Mouse (Mus musculus) bone marrow macrophage, adult 2 months (primary cell): Measurements from ENCODE around the gene 9930021J03Rik. TPM values are rescaled to one million over a fixed set of nuclear protein-coding genes. Genes with fewer than 3 reads are reported as not detected.

Experiments used
- H3K27ac ChIP-seq: 2 replicates; pipeline ENCODE4 v1.5.1; 2012; ENCODE audit warnings: low read depth, low read length; ENCODE audit not compliant: insufficient read depth
- H3K4me1 ChIP-seq: 2 replicates; pipeline ENCODE4 v1.6.1; 2012; ENCODE audit warnings: low read length; ENCODE audit not compliant: control insufficient read depth, insufficient read depth
- H3K4me3 ChIP-seq: 2 replicates; pipeline ENCODE4 v1.5.1; 2012; ENCODE audit warnings: mild to moderate bottlenecking, low read length, moderate library complexity; ENCODE audit not compliant: insufficient read depth
- CTCF ChIP-seq: IDR thresholded peaks from 2 replicates; pipeline ENCODE4 v1.5.1; 2012; ENCODE audit warnings: low read depth, mild to moderate bottlenecking, low read length, moderate library complexity
- POLR2A ChIP-seq: IDR thresholded peaks from 2 replicates; pipeline ENCODE4 v1.6.1; 2012; ENCODE audit warnings: mild to moderate bottlenecking, low read depth, low read length, borderline replicate concordance
- polyA plus RNA-seq: library from polyadenylated mRNA; stranded (reverse); fragments of >200 nt; gene quantifications from 2 replicates; pipeline ENCODE4 v1.2.4, GENCODE M21; 2012; ENCODE audit not compliant: missing spikeins, insufficient read depth, insufficient read length

The 9930021J03Rik gene
- polyA plus RNA-seq, 1 experiment = 16.7 TPM

- Histone ChIP-seq H3K4me3 (no peak overlapping the region), H3K27ac (no peak overlapping the region), H3K4me1 (peaks cover 5% of the 10 kb centered on the region)
- TF ChIP-seq CTCF (no peak), POLR2A (no peak)
Measured at GRCm38 (mm10) chr19:29810022-29810421, 4.2 kb upstream of the 9930021J03Rik start.

DNA sequence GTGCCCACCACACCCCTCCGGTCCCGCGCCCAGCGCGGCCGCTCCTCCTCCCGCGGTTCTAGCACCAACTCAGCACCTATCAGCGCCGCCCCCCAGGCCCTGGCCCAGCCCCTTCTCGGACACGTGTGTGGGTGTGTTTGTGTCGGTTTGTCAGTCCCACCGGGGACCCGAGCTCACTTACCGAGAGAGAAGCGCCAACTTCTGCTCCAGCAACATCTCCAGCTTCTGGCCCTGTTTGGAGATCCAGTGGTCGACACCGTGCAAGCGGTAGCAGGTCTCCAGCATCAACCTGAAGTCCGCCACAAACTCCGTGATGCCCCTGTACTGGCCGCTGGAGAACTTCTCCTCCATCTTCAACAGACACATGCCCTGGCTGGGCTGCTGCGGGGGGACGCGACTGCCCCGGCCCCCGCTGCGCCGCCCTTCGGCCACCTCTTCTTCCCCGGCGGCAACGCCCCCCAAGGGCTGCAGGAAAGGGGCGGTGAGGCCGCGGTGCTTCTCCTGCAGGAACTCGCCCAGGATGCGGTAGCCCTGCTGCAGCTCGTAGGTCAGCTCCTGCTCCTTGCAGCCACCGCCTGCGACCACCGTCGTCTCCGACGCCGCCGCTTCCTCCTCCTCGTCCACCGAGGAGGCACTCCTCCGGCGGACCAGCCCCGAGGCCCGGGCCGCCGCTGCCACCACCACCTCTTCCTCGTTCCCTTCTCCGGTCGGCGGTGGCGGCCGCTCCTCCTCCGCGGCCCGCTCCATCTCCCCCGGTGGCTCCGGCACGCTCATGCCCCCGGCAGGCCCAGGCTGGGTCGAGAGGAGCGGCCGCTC lies 480 bp downstream of the 9930021J03Rik start:
- peaks cover 6% of the 10 kb centered on the region for H3K4me1 ChIP-seq
- H3K27ac ChIP-seq = peak overlapping the region; percentile 27
- TF ChIP-seq CTCF (no peak), POLR2A (no peak)

DNA sequence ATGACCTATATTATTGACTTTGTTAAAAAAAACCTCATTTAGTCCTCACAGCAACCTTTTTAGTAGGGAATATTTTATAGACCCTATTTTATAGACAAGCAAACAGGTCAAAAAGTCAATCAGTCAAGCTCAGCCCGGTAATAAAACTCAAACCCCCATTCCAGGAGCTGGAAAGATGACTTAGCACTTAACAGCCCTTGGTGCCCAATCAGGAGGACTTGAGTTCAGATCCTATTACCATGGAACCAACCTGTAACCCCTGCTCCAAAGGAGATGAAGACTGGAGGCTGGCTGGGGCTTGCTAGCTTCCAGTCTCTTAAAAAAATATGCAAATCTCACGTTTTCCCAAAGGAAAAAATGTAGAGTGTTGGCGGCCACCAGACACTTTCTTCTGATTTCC lies 1.8 kb downstream of the 9930021J03Rik start:
- Histone ChIP-seq H3K4me3 (peak overlapping the region; percentile 14; the same call in 1 of the 2 replicates), H3K27ac (no peak overlapping the region), H3K4me1 (peaks cover 6% of the 10 kb centered on the region)
- TF ChIP-seq POLR2A (no peak), CTCF (no peak)

More for the DNA sequence above, 480 bp downstream of the 9930021J03Rik start:
- peak overlapping the region; percentile 79 for H3K4me3 ChIP-seq

DNA sequence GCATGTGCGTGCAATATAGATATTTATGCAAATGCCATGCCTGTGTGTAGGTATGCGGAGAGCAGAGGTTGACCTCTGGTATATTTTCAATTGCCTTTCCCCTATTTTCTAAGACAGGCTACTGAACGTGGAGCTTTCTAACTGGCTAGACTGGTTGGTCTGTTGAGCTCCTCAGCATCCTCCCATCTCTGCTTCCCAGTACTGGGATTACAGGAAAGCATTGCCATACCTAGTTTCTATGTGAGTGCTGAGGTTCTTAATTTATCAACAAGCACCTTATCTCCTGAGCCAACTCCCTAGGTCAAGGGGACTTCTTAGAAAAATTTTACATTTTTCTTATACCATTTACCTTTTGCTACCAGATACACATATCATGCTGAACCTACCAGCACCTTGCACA lies 8.4 kb downstream of the 9930021J03Rik start:
- TF ChIP-seq CTCF (no peak), POLR2A (no peak)
- peaks cover 5% of the 10 kb centered on the region; the same call in 1 of the 2 replicates for H3K4me1 ChIP-seq
- H3K4me3 ChIP-seq = no peak overlapping the region
- H3K27ac ChIP-seq = no peak overlapping the region

DNA sequence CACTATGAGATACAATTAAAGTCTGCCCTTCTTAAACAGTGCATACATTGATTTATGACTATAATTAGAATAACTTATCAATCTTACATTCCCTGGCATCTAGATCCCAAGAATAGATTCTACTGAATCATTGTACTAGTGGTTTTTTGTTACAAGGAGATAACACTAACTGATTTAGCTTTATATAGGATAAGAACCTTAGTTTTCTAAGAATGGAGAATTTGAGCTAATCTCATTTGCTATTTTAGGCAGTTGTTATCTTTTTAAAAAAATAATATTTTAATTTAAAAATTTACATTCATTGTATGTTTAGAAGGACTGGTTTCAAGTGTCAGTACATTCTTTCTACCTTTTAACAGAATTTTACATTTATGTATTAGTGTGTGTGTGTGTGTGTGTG lies 17.8 kb downstream of the 9930021J03Rik start:
- Histone ChIP-seq H3K27ac (no peak overlapping the region), H3K4me3 (no peak overlapping the region), H3K4me1 (no peaks in the 10 kb centered on the region)
- TF ChIP-seq POLR2A (no peak), CTCF (no peak)

DNA sequence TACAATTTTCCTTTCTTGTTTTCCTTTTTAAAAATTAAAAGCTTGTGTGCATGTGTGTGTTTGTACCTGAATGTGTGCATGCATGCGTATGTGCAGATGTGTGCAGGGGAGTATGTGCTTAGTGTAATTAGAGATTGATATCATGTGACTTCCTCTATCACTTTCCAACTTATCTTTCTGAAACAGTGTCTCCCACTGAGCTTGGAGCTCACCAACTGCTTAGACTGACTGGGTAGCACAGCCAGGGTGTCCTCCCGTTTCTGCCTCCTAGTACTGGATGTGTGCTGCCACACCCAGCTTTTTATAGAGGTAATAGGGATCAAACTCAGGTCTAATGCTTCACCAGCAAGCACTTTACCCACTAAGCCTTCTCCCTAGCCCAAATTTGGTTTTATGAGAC lies 22.9 kb downstream of the 9930021J03Rik start:
- no peak for TF ChIP-seq CTCF
- no peak for TF ChIP-seq POLR2A

DNA sequence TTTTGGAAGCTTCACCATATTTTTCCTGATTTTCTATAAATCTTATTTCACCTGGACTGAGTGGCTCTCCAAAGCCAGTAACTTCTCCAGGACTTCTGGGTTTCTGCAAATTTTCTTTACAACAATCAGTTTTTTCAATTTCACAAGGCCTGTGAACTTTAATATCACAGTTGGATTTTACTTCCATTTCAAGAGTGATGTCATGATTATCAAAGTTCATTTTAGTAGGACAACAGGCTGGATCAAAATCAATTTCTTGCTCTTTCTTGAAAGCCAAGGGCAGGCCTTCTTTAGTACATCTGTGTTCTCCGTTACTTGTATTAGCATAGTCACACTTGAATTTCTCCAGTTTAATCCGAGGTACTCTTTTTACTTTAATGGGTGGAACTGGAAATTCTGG lies 51.9 kb downstream of the 9930021J03Rik start:
- TF ChIP-seq POLR2A = no peak
- no peak for TF ChIP-seq CTCF
- H3K4me1 ChIP-seq = no peaks in the 10 kb centered on the region
- no peak overlapping the region for H3K4me3 ChIP-seq
- no peak overlapping the region for H3K27ac ChIP-seq

More for the DNA sequence above, 22.9 kb downstream of the 9930021J03Rik start:
- no peak overlapping the region for H3K27ac ChIP-seq
- no peaks in the 10 kb centered on the region for H3K4me1 ChIP-seq
- no peak overlapping the region for H3K4me3 ChIP-seq

GRCm38 (mm10) chr19:29750994-29751393 lies 54.8 kb downstream of the 9930021J03Rik start:
- Histone ChIP-seq H3K4me3 (no peak overlapping the region), H3K4me1 (no peaks in the 10 kb centered on the region), H3K27ac (no peak overlapping the region)
- TF ChIP-seq POLR2A = no peak
- TF ChIP-seq CTCF = no peak

DNA sequence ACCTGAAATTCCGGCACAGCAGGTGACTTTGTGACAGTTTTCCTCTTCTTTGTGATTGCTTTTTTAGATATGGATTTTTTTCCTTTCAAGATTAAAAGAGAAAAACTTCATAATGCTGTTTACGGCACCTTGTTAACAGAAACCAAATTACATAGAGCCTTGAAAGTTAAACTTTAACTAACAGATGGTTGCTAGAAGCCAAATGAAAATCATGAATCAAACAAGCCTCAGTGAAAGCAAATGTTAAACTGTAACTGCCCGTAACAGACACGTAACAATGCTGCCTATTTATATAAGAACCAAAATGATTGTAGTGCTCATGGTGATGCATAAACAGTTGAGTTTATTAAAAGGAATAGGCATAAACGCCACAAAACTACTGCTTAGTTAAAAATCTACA lies 62.3 kb downstream of the 9930021J03Rik start:
- TF ChIP-seq POLR2A (no peak), CTCF (no peak)
- Histone ChIP-seq H3K27ac (no peak overlapping the region), H3K4me1 (no peaks in the 10 kb centered on the region), H3K4me3 (no peak overlapping the region)

DNA sequence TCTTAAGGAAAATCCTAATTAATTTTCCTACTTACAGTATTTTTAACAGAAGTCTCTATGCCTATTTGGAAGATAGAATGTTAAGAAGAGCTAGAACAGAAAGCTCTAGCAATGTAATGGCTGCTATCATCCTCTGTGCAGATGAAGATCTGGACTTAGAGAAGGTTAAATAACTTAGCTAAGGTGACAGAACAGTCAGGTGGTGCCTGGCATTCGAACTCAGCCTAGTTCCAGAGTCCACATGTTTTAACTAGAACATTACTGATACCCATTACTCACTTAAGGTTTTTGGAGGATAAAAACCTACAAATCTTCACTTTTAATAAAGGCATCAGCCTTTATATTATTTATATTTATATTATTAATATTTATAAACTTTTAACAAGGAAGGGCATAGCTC lies 65.1 kb downstream of the 9930021J03Rik start:
- Histone ChIP-seq H3K4me1 (no peaks in the 10 kb centered on the region), H3K27ac (no peak overlapping the region), H3K4me3 (no peak overlapping the region)
- TF ChIP-seq CTCF (no peak), POLR2A (no peak)
